Mouse (Mus musculus) T-cell, adult 66 days (primary cell): Measurements from ENCODE around the gene Smco3. TPM values are rescaled to one million over a fixed set of nuclear protein-coding genes. Genes with fewer than 3 reads are reported as not detected.

Experiments
- total RNA-seq, 2 experiments: library from RNA; stranded (reverse); gene quantifications; 3 replicates in 1 of 2; 4 replicates in 1 of 2; pipeline ENCODE4 v1.2.4; 2023

Smco3 gene
- under 1 TPM in 1 of 2 experiments, not detected in 1; 0.41 TPM for total RNA-seq

DNA sequence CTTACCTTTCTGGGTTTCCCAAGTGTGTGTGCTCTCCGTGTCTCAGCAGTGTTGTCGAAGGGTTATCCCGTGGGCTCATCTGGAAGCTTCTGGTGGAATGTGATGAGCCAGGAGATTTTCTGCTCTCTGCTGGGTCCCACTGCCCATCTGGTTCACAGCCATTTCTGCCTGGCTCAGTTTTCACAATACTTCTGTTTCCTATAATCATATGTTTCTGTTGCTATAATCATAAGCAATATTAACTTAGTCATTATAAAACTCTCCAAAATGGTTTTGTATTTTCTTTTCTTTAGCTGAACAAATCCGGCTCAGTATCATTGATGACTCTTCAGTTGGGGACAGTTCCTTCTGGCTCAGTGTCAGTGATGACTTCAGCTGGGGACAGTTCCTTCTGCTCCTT, at the start of gene Smco3:
Gene Smco3 (minus strand): TSS at position 101 of the 400 bp plus-strand sequence.

DNA sequence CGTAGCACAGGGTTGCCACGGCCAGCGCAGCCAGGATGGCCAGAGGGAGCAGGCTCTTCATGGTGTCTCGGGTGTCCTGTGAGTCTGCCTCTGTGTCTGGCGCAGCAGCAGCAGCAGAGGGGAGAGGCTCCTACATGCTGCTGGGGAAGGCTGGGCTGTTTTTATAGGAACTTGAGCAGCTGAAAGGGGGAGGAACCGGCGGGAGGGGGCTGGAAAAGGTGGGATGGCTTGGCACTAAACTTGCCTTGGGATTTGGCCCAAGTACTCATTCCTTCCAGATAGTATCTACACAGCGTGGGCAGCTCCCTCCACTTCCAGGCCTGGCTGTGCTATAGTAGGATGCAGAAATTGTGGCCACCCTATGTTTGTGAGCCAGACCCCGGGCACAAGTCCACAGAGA, 40.4 kb upstream of the Smco3 start, which contains the start of gene Mgp:
Gene Mgp (minus strand): TSS at position 154 of the 400 bp plus-strand sequence.

DNA sequence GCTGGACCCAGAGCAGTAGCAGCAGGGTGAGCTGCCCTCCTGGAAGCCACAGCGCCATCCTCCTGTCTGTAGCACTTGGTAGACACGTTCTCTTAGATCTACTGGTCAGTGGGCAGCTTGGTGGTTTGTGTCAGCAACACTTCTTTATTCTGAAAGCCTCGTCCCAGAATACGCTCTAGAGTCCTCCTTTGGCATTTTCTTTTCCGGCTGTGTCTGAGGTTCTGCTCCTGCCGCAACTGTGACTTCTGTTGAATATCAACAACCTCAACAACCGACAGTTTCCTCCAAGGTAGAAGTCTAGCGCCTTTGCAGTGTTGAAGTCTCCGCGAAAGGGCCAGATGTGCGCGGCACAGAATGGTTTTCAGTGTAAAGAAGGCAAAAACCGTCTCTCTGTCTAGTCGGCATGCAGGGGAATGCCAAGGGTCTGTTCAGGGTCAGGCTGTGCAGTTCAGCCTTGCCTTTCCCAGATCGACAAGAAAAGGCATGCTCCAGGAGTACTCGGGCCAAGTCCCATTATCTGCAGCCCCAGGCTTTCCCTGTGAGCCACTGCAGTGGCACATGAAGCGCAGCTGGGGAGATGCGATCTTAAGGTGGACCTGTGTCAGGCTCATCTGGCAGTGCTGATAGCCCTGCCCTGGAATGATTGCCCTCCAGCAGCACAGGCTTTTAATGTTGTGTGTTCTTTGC, 22.1 kb upstream of the Smco3 start, which contains the start of gene Art4:
Gene Art4 (minus strand): TSS at position 548 of the 687 bp plus-strand sequence.

DNA sequence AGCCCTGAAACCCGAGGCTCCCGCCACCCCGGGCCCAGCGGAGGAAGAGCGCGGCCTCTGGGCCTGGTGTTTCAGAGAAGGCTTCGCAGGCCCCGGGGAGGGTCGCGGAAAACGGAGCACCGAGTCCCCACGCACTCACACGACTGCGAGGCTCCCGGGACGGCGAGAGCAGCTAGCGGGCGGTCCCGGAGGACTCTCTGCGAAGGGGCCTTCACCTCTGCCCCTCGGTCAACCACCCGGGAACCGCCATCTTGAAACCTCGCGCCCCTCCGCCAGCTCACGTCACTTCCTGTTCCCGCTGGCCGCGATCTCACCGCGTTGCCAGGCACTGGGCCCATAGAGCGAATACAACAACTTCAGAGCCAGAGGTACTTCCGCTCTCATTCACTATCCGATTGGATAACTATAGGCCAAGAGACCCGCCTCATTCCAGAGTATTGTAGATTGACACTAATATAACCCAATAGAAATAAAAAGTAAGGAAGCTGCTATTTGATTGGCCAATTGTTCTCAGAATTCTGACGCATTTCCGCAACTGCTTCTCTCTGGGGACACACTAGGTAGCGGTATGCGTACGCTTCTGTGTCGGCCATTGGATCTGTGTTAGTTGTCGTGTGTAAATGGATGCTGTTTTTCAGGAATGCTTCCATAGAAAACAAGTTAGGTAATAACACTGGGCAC, 7.2 kb downstream of the Smco3 start, which contains the start of gene Wbp11:
Gene Wbp11 (minus strand): TSS at position 353 of the 681 bp plus-strand sequence.

DNA sequence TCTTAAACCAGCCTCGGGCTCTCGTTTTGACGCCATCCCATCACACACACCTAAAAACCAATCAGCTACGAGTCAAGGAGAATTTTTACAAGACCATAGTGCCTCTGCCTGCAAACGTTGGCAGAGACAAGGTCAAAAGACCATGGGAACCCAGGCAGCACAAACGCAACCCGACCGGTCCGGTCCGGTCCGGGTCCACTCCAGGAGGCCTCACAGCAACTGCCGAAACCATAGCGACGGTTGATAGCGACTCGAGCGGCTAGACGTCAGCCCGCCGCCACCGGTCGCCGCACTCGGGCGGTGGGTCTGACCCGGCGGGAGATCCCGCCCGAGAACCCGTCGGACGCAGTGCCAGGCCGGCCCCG, 7.8 kb downstream of the Smco3 start, which contains the start of gene BC049715:
Gene BC049715 (plus strand): TSS at position 111 of the 365 bp plus-strand sequence.

DNA sequence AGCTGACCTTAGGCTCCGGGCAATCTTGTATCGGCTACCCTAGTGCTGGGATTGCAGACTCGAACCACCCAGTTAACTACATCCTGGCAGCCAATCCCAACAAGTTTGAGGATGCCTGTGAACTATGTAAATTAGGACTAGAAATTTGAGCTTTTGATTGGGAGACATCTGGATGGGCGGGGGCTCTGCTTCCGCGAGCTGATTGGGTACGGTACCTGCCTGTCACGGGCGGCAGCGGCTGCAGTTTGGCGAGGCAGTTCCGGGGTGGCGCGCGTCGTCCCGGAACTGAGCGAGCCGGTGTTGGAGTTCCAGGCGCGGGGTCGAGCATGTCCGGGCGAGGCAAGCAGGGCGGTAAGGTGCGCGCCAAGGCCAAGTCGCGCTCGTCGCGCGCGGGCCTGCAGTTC, 27.2 kb downstream of the Smco3 start, which contains the start of gene H2afj:
Gene H2afj (plus strand): TSS at position 231 of the 404 bp plus-strand sequence.

DNA sequence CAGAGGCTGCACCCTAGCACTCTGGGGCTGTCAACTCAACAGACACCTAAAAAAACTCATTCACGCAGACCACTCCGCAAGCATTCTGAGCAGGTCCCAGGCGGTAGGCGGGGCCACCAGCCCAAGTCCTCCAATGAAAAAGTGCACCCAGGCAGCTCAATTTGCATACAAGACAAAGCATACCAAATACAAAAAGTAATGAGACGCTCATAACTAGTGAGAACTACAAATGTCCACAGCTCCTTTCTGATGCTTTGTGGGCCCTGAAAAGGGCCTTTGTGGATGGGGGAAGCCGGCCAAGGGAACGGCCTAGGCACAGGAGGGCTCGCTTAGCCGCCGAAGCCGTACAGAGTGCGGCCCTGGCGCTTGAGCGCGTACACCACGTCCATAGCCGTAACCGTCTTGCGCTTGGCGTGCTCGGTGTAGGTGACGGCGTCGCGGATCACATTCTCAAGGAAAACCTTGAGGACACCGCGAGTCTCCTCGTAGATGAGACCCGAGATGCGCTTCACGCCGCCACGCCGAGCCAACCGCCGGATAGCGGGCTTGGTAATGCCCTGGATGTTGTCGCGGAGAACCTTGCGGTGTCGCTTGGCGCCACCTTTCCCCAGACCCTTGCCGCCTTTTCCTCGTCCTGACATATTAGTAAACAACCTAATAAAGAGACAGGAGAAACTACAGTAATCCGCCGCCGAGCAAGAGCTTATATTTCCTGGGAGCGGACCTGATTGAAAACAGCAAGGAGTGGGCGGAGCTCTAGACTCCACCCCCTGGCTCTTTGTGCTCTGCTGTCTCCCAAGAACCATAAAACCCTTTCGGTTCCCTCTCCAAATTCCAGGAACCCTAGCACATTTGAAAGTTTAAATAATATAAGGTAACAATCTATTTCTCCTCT, 31.3 kb downstream of the Smco3 start, which contains the start of gene Hist4h4:
Gene Hist4h4 (minus strand): TSS at position 677 of the 895 bp plus-strand sequence.

DNA sequence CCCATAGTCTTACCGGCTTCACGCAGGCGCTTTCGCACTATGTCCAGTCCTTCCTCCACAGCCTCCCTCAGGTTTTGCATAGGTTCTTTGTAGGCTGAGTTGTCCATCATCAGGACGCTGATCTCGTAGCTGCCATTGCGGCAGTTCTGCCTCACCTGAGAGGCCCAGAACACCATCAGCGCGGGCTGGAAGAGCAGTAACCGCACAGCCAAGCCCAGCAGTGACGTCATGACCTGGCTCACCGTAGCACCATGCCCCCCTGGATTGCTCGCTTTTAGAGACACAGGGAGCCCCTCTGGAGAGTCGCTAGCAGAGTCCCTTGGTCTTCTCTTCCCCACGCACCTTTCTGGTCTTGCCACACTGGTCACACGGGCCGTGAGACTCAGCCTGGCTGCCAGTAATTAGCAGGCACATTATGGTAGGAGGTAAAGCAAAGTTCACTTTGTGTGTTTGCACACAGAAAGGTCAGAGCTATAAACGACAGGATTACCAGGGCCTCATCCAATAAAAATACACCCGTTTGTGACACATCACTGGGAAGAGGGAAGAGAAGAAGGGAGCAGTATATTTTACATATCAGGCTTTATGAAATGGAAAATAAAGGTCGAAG, 53.8 kb downstream of the Smco3 start, which contains the start of gene Gucy2c:
Gene Gucy2c (minus strand): TSS at position 389 of the 610 bp plus-strand sequence.

Other genes with a start within 250 kb of the Smco3 start
- gene Plbd1, start 173.5 kb downstream of the Smco3 start, total RNA-seq = 1 to 10 TPM; 2.9 to 5.1 TPM
- not detected for gene Gucy2c, start 53.7 kb downstream of the Smco3 start, total RNA-seq
- gene Hist4h4, start 31.0 kb downstream of the Smco3 start, total RNA-seq = 10 to 100 TPM; 19.9 to 23.3 TPM
- gene H2afj, start 27.2 kb downstream of the Smco3 start, total RNA-seq = 10 to 100 TPM; 73.5 to 81.5 TPM
- gene BC049715, start 7.8 kb downstream of the Smco3 start, total RNA-seq = 1 to 10 TPM; 4.2 to 9.3 TPM
- gene Wbp11, start 7.2 kb downstream of the Smco3 start, total RNA-seq = 100 to 1,000 TPM; 158 to 169 TPM
- 1 to 10 TPM; 4.6 to 7.1 TPM for gene Art4, start 22.3 kb upstream of the Smco3 start, total RNA-seq
- gene Mgp, start 40.4 kb upstream of the Smco3 start, total RNA-seq = not detected
- 10 to 100 TPM; 19.5 to 22.2 TPM for gene Erp27, start 86.7 kb upstream of the Smco3 start, total RNA-seq
- under 1 TPM in 1 of 2 experiments, not detected in 1; 0.09 TPM for gene Pde6h, start 88.4 kb upstream of the Smco3 start, total RNA-seq
- gene Arhgdib, start 106.4 kb upstream of the Smco3 start, total RNA-seq = 1,000 to 10,000 TPM; 1,038 to 1,047 TPM